Mouse (Mus musculus): Measurements from ENCODE around the gene Slc9a9. TPM values are rescaled to one million over a fixed set of nuclear protein-coding genes. Genes with fewer than 3 reads are reported as not detected.

Gene Slc9a9
- polyA plus RNA-seq, 1 experiment from 2014 or later = 2.2 TPM

DNA sequence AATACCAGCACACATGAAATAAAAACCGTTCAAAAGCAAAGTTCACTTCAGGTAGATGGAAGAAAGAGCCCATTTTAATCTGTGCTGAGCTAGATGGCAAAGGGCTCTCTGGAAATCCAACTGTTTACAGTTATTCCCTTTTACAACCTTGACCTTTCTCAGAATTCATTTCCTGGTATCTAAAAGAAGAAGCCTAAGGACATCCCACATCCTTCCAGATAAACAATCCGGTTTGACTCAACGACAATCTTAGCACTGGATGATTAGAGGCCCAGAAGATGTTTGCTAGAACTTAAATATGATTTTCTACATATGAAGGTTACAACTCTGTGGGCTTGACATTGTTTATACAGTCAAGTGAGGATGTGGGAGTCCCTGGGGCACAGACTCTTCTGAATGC lies 516.1 kb downstream of the Slc9a9 start:
- Histone ChIP-seq H3K9me3 (no peaks in the 10 kb centered on the region), H3K36me3 (no peaks in the 10 kb centered on the region), H3K4me2 (peak overlapping the region; percentile 15; the same call in 1 of the 2 replicates), H3K27ac (peak overlapping the region; percentile 90), H3K4me3 (replicated peaks) (no peak overlapping the region), H3K4me1 (replicated peaks) (peaks cover 60% of the 10 kb centered on the region), H3K9ac (replicated peaks) (no peak overlapping the region), H3K27me3 (no peaks in the 10 kb centered on the region)
- ATAC-seq (ENCODE audit: insufficient number of reproducible peaks, insufficient read depth, low FRiP score, low TSS enrichment, low read depth) = no peak
- 81% methylated on average over 3 of the region's 3 CpGs for WGBS

DNA sequence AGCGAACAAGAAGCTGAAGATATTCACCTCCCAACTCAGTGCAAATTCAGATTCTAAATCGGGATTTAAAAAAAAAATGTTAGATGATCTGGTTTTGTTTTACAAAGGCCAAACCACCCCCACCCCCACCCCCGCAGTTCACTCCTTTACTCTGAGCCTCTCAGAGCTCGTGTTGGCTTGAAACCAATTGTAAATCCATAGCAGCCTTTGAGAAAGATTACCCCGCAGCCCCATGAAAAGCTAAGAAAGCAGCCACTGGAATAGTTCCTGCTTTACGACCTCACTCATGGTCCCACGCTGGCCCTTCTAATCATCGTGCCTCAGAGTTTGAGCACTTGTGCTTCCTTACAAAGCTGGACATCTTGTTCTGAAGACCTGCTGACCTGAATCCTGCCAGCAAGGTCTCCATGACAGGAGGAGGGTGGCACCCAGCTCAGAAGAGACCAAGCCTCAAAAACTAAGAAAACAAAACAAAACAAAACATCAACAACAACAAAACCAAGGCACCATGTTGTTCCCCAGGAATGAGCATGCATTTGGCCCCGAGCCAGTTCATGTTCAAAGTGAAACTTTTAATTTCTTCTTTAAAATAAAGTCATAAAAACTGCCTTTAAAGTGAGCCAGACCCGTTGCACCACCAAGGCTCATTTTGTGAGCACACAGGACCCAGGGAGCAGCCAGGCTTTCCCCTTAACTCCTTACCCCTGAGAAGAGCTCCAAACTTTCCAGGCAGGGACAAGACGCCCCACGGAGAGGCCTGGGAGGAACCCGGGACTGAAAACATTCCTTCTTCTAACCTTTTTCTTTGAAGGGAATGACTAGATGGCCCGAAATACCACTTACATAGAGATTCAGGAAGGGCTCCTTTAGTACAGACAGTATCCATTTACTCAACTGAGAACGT lies 516.9 kb downstream of the Slc9a9 start:
- WGBS = 25% methylated on average over 15 of the region's 15 CpGs
- Histone ChIP-seq H3K27me3 (no peaks in the 10 kb centered on the region), H3K4me1 (replicated peaks) (peaks cover 55% of the 10 kb centered on the region), H3K36me3 (no peaks in the 10 kb centered on the region), H3K9ac (replicated peaks) (no peak overlapping the region), H3K9me3 (no peaks in the 10 kb centered on the region), H3K27ac (peak overlapping the region; percentile 90), H3K4me2 (peak overlapping the region; percentile 35), H3K4me3 (replicated peaks) (no peak overlapping the region)
- ATAC-seq (ENCODE audit: insufficient number of reproducible peaks, insufficient read depth, low FRiP score, low TSS enrichment, low read depth) = peak; percentile 50; the same call in 1 of the 2 replicates

DNA sequence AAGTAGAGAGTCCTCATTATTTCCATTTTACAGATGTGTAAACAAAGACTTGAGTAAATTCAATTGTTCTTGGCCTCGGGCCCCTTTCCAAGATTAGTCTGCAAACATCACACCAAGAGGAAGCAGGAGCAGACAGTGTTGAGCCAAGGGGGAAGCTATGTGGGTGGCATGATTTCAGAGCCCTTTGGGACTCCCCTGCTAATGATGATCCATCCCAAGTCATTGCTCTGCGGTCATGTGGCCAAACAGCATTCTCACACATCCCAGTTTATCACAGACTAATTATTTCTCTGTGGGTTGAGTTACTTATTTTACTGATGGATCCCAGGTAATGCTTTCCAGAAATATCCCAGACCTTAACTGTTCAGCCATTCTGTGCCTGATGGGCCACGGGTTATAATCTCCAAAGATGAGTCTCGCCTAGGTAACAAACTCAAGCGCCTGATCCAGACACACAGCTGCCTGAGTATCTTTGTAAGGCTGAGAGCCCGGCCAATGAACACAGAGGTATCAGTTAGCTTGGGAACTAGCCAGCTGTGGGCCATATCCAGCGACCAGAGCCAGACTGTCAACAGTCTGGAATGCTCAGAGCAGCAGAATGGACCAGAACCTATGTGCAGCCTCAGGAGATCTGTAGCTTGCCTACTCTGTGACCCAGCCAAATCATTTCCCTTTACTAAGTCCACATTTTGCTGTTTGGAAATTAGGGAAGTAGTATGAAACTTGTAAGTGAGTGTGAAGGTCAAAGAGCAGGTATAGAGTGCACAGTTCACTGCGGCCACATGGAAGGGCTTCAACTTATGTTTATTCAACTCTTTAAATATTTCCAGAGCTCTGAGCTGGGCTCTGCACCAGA lies 518.9 kb downstream of the Slc9a9 start:
- Histone ChIP-seq H3K4me3 (replicated peaks) (no peak overlapping the region), H3K4me1 (replicated peaks) (peaks cover 42% of the 10 kb centered on the region), H3K9ac (replicated peaks) (no peak overlapping the region), H3K36me3 (no peaks in the 10 kb centered on the region), H3K27me3 (no peaks in the 10 kb centered on the region), H3K27ac (peak overlapping the region; percentile 41; the same call in 1 of the 2 replicates), H3K9me3 (no peaks in the 10 kb centered on the region), H3K4me2 (no peak overlapping the region)
- WGBS = 65% methylated on average over 8 of the region's 8 CpGs
- no peak for ATAC-seq (ENCODE audit: insufficient number of reproducible peaks, insufficient read depth, low FRiP score, low TSS enrichment, low read depth)

DNA sequence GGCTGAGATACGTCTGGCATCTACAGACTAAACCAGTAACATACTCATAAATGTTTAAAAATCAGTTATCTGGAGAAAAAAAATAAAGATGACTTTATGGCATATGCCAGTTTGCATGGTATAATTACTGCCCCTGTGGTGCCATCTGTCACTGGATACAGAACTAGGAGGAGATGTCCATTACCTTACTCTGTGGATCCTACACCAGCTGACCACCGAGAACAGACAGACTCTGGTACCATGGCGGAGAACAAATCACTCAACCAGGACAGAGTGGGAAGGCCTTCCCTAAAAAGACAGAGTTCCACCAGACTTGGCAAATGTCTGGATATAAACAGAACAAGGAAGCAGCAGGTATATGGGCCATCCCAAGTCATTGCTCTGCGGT lies 519.5 kb downstream of the Slc9a9 start:
- Histone ChIP-seq H3K4me1 (replicated peaks) (peaks cover 48% of the 10 kb centered on the region), H3K9ac (replicated peaks) (no peak overlapping the region), H3K4me3 (replicated peaks) (no peak overlapping the region), H3K27ac (no peak overlapping the region), H3K4me2 (no peak overlapping the region), H3K27me3 (no peaks in the 10 kb centered on the region), H3K9me3 (no peaks in the 10 kb centered on the region), H3K36me3 (no peaks in the 10 kb centered on the region)
- WGBS = 90% methylated on average over 4 of the region's 4 CpGs
- ATAC-seq (ENCODE audit: insufficient number of reproducible peaks, insufficient read depth, low FRiP score, low TSS enrichment, low read depth) = no peak

DNA sequence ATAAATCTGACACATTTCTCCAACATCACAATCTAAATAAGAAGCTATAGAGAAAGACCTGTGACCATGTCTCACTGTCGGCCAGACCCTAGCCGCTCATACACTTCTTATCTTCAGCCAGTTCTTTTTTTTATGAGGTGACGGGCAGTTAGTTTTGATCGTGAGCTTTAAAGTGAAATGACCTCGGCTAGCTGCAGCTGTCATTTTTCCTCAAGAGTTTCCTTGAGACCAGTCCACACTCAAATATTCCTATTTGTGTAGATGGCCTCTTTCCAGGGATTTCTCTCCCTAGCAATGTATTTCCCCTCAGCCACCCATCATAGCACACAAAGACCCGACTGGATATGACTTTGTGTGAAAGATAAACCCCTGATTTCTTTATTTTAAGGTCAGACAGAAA lies 521.7 kb downstream of the Slc9a9 start:
- ATAC-seq (ENCODE audit: insufficient number of reproducible peaks, insufficient read depth, low FRiP score, low TSS enrichment, low read depth) = no peak
- Histone ChIP-seq H3K27me3 (no peaks in the 10 kb centered on the region), H3K9ac (replicated peaks) (no peak overlapping the region), H3K36me3 (no peaks in the 10 kb centered on the region), H3K4me2 (no peak overlapping the region), H3K4me1 (replicated peaks) (peaks cover 41% of the 10 kb centered on the region), H3K9me3 (no peaks in the 10 kb centered on the region), H3K4me3 (replicated peaks) (no peak overlapping the region), H3K27ac (no peak overlapping the region)
- 48% methylated on average over 6 of the region's 6 CpGs for WGBS

DNA sequence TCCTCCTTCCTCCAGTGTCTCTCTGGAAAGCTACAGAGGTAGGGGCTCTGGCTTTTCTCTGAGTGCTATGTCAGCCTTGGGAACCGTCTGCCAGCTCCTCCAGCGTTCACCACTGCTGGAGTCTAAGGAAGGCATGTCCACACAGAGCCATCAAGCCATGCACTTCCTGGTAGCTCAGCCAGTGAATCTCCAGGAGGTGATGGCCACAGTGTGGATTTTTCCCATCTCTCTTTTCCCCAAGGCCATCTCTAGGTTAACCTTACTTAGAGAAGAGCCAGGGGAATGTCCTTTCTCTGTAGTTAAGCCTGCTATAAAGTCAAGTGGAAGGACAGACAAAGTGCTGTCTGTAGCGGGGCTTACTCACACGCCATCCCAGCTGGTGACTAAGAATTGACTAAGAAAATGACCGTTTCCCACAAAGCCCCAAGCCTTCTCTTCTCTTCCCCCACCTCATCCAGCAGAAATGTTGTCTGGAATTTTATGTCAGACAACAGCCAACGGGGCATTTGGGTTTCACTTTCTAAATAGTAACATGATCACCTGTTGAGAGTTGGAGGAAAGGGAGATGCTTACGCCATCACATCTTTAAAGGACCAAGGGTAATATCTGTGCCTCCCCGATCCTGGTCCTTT lies 523.3 kb downstream of the Slc9a9 start:
- no peak for ATAC-seq (ENCODE audit: insufficient number of reproducible peaks, insufficient read depth, low FRiP score, low TSS enrichment, low read depth)
- peaks cover 27% of the 10 kb centered on the region for H3K4me1 ChIP-seq (replicated peaks)
- no peak overlapping the region for H3K4me2 ChIP-seq
- H3K27ac ChIP-seq = no peak overlapping the region
- no peak overlapping the region for H3K4me3 ChIP-seq (replicated peaks)
- no peak overlapping the region for H3K9ac ChIP-seq (replicated peaks)
- WGBS = 70% methylated on average over 8 of the region's 8 CpGs
- H3K9me3 ChIP-seq = no peaks in the 10 kb centered on the region
- no peaks in the 10 kb centered on the region for H3K27me3 ChIP-seq
- H3K36me3 ChIP-seq = no peaks in the 10 kb centered on the region

DNA sequence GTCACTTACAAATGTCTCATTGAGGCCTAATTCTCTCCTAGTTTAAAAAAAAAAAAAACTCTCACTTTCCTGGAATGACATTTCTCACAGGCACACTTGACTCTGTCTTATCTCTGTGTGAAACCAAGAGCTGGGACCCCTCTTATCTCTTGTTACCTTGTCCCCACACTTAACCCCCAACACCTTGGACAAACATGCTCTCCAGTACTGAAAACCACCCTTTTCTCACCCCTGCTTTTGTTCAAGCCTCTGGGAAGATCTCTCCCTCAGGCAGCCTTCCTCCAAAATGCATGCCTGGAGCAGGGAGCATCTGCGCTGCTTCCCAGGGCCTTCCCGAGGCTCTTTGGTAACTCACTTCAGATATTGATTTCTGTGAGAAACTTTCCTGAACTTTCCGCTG lies 524.0 kb downstream of the Slc9a9 start:
- no peak for ATAC-seq (ENCODE audit: insufficient number of reproducible peaks, insufficient read depth, low FRiP score, low TSS enrichment, low read depth)
- no peaks in the 10 kb centered on the region for H3K9me3 ChIP-seq
- no peak overlapping the region for H3K9ac ChIP-seq (replicated peaks)
- WGBS = 81% methylated on average over 3 of the region's 3 CpGs
- no peaks in the 10 kb centered on the region for H3K36me3 ChIP-seq
- H3K4me2 ChIP-seq = no peak overlapping the region
- no peak overlapping the region for H3K27ac ChIP-seq
- H3K27me3 ChIP-seq = no peaks in the 10 kb centered on the region
- H3K4me3 ChIP-seq (replicated peaks) = no peak overlapping the region
- peaks cover 22% of the 10 kb centered on the region for H3K4me1 ChIP-seq (replicated peaks)

DNA sequence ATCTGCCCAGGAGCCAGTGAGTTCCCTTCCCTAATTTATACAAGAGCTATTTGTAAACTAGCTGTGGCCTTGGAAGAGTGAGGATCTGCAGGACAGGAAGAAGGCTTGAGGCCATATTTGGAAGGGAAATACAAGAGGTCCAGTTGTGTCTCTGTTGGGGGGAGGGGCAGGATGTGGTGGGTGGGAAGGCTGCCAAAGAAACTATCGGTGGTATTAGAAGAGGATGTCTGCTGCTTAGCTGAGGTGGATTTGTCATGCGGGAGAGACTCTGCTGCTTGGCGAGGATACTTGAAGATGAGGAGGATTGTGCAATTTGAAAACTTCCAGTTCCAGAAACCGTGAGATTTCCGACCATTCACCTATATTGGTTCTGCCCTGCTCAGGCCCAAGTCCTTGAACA lies 524.4 kb downstream of the Slc9a9 start:
- Histone ChIP-seq H3K9me3 (no peaks in the 10 kb centered on the region), H3K4me2 (no peak overlapping the region), H3K9ac (replicated peaks) (no peak overlapping the region), H3K27me3 (no peaks in the 10 kb centered on the region), H3K4me3 (replicated peaks) (no peak overlapping the region), H3K36me3 (no peaks in the 10 kb centered on the region), H3K27ac (no peak overlapping the region), H3K4me1 (replicated peaks) (peaks cover 17% of the 10 kb centered on the region)
- no peak for ATAC-seq (ENCODE audit: insufficient number of reproducible peaks, insufficient read depth, low FRiP score, low TSS enrichment, low read depth)
- 75% methylated on average over 5 of the region's 5 CpGs for WGBS

DNA sequence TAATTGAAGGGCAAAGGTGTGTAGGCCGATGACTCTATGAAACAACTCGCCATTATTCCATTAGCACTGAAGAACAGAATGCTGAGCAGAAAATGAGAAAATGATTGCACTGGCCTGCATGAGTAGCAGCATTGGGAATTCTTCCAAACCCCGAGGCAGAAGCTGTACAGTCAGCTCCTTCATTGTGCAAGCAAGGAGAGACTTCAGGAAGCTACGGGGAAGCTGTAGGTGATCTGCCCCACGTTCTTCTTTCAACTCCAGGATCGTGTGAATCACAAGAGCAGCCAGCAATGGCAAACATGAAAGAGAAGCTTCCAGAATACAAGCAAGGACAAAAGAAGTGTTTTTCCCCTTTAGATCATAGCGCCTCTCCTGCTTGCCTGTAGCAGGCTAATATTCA lies 538.0 kb downstream of the Slc9a9 start:
- 86% methylated on average over 7 of the region's 7 CpGs for WGBS

DNA sequence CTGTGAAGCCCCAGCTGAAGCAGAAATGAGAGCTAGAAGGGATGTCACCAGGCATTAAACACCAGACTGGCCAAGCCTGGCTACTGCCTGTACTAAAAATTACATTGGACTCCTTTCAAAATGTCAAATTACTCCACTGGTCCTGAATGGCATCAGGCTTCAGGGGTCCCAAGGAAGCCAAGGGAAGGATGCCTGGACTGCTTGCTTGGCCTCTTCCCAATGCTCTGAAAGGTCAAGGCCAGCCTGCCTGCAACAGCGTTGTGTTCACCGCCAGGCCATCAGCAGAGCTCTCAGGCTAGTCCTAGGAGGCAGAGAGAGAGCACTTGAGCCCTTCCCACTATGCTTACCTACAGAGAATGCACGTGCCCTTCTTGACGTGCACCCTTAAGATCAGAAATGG lies 539.0 kb downstream of the Slc9a9 start:
- no peak for ATAC-seq (ENCODE audit: insufficient number of reproducible peaks, insufficient read depth, low FRiP score, low TSS enrichment, low read depth)
- Histone ChIP-seq H3K9ac (replicated peaks) (no peak overlapping the region), H3K4me1 (replicated peaks) (no peaks in the 10 kb centered on the region), H3K27ac (no peak overlapping the region), H3K9me3 (no peaks in the 10 kb centered on the region), H3K4me3 (replicated peaks) (no peak overlapping the region), H3K36me3 (no peaks in the 10 kb centered on the region), H3K4me2 (no peak overlapping the region), H3K27me3 (no peaks in the 10 kb centered on the region)
- WGBS = 87% methylated on average over 4 of the region's 4 CpGs

More for the DNA sequence above, 538.0 kb downstream of the Slc9a9 start:
- Histone ChIP-seq H3K36me3 (no peaks in the 10 kb centered on the region), H3K9ac (replicated peaks) (no peak overlapping the region), H3K4me2 (no peak overlapping the region), H3K27me3 (no peaks in the 10 kb centered on the region), H3K9me3 (no peaks in the 10 kb centered on the region), H3K27ac (no peak overlapping the region), H3K4me1 (replicated peaks) (no peaks in the 10 kb centered on the region), H3K4me3 (replicated peaks) (no peak overlapping the region)
- no peak for ATAC-seq (ENCODE audit: insufficient number of reproducible peaks, insufficient read depth, low FRiP score, low TSS enrichment, low read depth)

DNA sequence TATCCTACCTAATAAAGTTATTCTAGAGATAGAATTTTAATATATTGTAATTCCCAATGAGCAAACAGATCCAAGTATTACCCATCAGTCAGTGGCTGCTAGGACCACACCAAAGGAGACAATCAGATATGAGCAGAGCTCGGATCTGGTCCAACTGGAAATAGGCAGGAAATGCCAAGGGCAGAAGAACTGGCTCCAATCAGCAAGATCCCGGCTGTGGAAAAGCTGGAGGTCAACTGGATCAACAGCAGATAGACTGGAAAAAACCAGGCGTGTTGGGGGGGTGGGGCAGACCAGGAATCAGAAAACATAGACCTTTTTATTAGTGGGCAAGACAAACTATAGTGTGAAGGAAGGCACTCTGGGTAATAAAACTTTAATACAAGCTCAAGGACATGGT lies 550.3 kb downstream of the Slc9a9 start:
- Histone ChIP-seq H3K4me2 (no peak overlapping the region), H3K27me3 (no peaks in the 10 kb centered on the region), H3K4me3 (replicated peaks) (no peak overlapping the region), H3K27ac (no peak overlapping the region), H3K9me3 (no peaks in the 10 kb centered on the region), H3K4me1 (replicated peaks) (no peaks in the 10 kb centered on the region), H3K9ac (replicated peaks) (no peak overlapping the region), H3K36me3 (no peaks in the 10 kb centered on the region)
- 56% methylated on average over 3 of the region's 3 CpGs for WGBS
- no peak for ATAC-seq (ENCODE audit: insufficient number of reproducible peaks, insufficient read depth, low FRiP score, low TSS enrichment, low read depth)

All from limb, embryonic 12.5 days (tissue).